ENCODE assay signal across 10 mouse cellular contexts in genomic region chr4:118273545-118273944, GRCm38 (mm10). TPM values are rescaled to one million over a fixed set of nuclear protein-coding genes. Genes with fewer than 3 reads are reported as not detected.
A peak's percentile ranks its signal among the peaks of the same experiment; 100 is the strongest.
DNase-seq lines count a peak whose midpoint lies in the region; ATAC-seq and TF ChIP-seq lines count a peak whose summit lies in the region.
"Had no signal": no experiment of that assay in that cellular context is flagged by ENCODE, and none has a peak within 500 bp of the region (broad histone marks: within the 10 kb centered on the region; RNA-seq: fewer than 3 reads in every experiment).

No protein-coding gene starts in this region.

- peak; percentile 79 for DNase-seq in midbrain, embryonic 11.5 days (ENCODE audit: low spot score, missing footprints)
- DNase-seq in liver, embryonic 11.5 days (ENCODE audit: low spot score), result no peak
- no peak for DNase-seq in ovary, postnatal 10 days (ENCODE audit: low spot score)
- DNase-seq in c-Kit-positive CD71-positive TER-119-positive erythroid progenitor cells, embryonic 14.5 days (ENCODE audit: low spot score), result no peak
- DNase-seq: left cerebral cortex, postnatal 4 days had no signal

- no peaks in the 10 kb centered on the region for H3K9me3 ChIP-seq in midbrain, embryonic 11.5 days (ENCODE audit: control insufficient read depth, low read length)
- H3K9me3 ChIP-seq in midbrain, embryonic 15.5 days, result no peaks in the 10 kb centered on the region
- no peaks in the 10 kb centered on the region for H3K9me3 ChIP-seq in intestine, postnatal 0 days (ENCODE audit: control insufficient read depth)
- no peaks in the 10 kb centered on the region; the same call in 1 of the 2 replicates for H3K9me3 ChIP-seq in liver, embryonic 11.5 days (ENCODE audit: control insufficient read depth, low read length)
- H3K9me3 ChIP-seq in stomach, embryonic 14.5 days (ENCODE audit: control insufficient read depth, low read depth, low read length), result no peaks in the 10 kb centered on the region

- no peak overlapping the region for H3K4me2 ChIP-seq in midbrain, embryonic 11.5 days
- no peak overlapping the region for H3K4me2 ChIP-seq in midbrain, embryonic 15.5 days
- H3K4me2 ChIP-seq in intestine, postnatal 0 days (replicated peaks; ENCODE audit: low read depth), result peak overlapping the region; percentile 17; the same call in 1 of the 2 replicates
- H3K4me2 ChIP-seq in liver, embryonic 11.5 days, result no peak overlapping the region
- no peak overlapping the region for H3K4me2 ChIP-seq in stomach, embryonic 14.5 days (replicated peaks; ENCODE audit: low read depth, low read length)

- no peak overlapping the region for H3K9ac ChIP-seq in midbrain, embryonic 11.5 days (ENCODE audit: low read length)
- no peak overlapping the region for H3K9ac ChIP-seq in midbrain, embryonic 15.5 days
- H3K9ac ChIP-seq in intestine, postnatal 0 days (ENCODE audit: low read depth, low read length), result 0 out of 2 replicates have a peak overlapping the region, but pooled peaks have one; percentile 37
- H3K9ac ChIP-seq in liver, embryonic 11.5 days (ENCODE audit: low read depth, low read length), result no peak overlapping the region
- no peak overlapping the region for H3K9ac ChIP-seq in stomach, embryonic 14.5 days (replicated peaks; ENCODE audit: low read depth, low read length)

- peak overlapping the region; percentile 98; the same call in 1 of the 2 replicates for H3K27ac ChIP-seq in midbrain, embryonic 11.5 days (ENCODE audit: low read depth, low read length)
- H3K27ac ChIP-seq in midbrain, embryonic 15.5 days, result no peak overlapping the region
- peak overlapping the region; percentile 87 for H3K27ac ChIP-seq in intestine, postnatal 0 days (ENCODE audit: low read depth, low read length)
- H3K27ac ChIP-seq in liver, embryonic 11.5 days (ENCODE audit: low read depth, low read length), result 0 out of 2 replicates have a peak overlapping the region, but pooled peaks have one; percentile 1
- peak overlapping the region; percentile 97 for H3K27ac ChIP-seq in stomach, embryonic 14.5 days (ENCODE audit: low read length)

- H3K4me3 ChIP-seq in midbrain, embryonic 11.5 days (ENCODE audit: low read depth, low read length), result no peak overlapping the region
- H3K4me3 ChIP-seq in midbrain, embryonic 15.5 days, result no peak overlapping the region
- no peak overlapping the region for H3K4me3 ChIP-seq in intestine, postnatal 0 days (ENCODE audit: low read depth, low read length)
- H3K4me3 ChIP-seq in liver, embryonic 11.5 days (ENCODE audit: low read depth, low read length), result no peak overlapping the region
- H3K4me3 ChIP-seq in stomach, embryonic 14.5 days (ENCODE audit: low read depth, low read length), result no peak overlapping the region

- H3K27me3 ChIP-seq in midbrain, embryonic 11.5 days (ENCODE audit: control insufficient read depth, insufficient read depth, low read length), result no peaks in the 10 kb centered on the region
- no peaks in the 10 kb centered on the region for H3K27me3 ChIP-seq in midbrain, embryonic 15.5 days (replicated peaks)
- no peaks in the 10 kb centered on the region for H3K27me3 ChIP-seq in intestine, postnatal 0 days (replicated peaks; ENCODE audit: control insufficient read depth, insufficient read depth, low read length)
- H3K27me3 ChIP-seq in liver, embryonic 11.5 days (replicated peaks; ENCODE audit: control insufficient read depth, insufficient read depth, low read length), result no peaks in the 10 kb centered on the region
- no peaks in the 10 kb centered on the region for H3K27me3 ChIP-seq in stomach, embryonic 14.5 days (ENCODE audit: control insufficient read depth, insufficient read depth, low read length)

- peaks cover 15% of the 10 kb centered on the region for H3K36me3 ChIP-seq in midbrain, embryonic 11.5 days (ENCODE audit: control insufficient read depth, insufficient read depth, low read length)
- peaks cover 4% of the 10 kb centered on the region; the same call in 1 of the 2 replicates for H3K36me3 ChIP-seq in midbrain, embryonic 15.5 days (replicated peaks)
- peaks cover 40% of the 10 kb centered on the region for H3K36me3 ChIP-seq in intestine, postnatal 0 days (ENCODE audit: control insufficient read depth, insufficient read depth)
- peaks cover 12% of the 10 kb centered on the region for H3K36me3 ChIP-seq in liver, embryonic 11.5 days (ENCODE audit: control insufficient read depth, insufficient read depth, low read length)
- peaks cover 34% of the 10 kb centered on the region; the same call in 1 of the 2 replicates for H3K36me3 ChIP-seq in stomach, embryonic 14.5 days (ENCODE audit: control insufficient read depth, insufficient read depth, low read length)
- H3K36me3 ChIP-seq: G1E had no signal

- H3K4me1 ChIP-seq in midbrain, embryonic 11.5 days (ENCODE audit: control insufficient read depth, insufficient read depth, low read length), result peaks cover 60% of the 10 kb centered on the region
- peaks cover 65% of the 10 kb centered on the region for H3K4me1 ChIP-seq in midbrain, embryonic 15.5 days
- H3K4me1 ChIP-seq in intestine, postnatal 0 days (replicated peaks; ENCODE audit: control insufficient read depth, insufficient read depth, low read length), result peaks cover 34% of the 10 kb centered on the region
- peaks cover 44% of the 10 kb centered on the region for H3K4me1 ChIP-seq in liver, embryonic 11.5 days (replicated peaks; ENCODE audit: control insufficient read depth, insufficient read depth, low read length)
- peaks cover 48% of the 10 kb centered on the region for H3K4me1 ChIP-seq in stomach, embryonic 14.5 days (ENCODE audit: control insufficient read depth, insufficient read depth, low read length)

- ATAC-seq in midbrain, embryonic 11.5 days (ENCODE audit: low FRiP score), result no peak
- ATAC-seq in midbrain, embryonic 15.5 days (replicated peaks), result no peak
- peak; percentile 71 for ATAC-seq in intestine, postnatal 0 days
- peak; percentile 48 for ATAC-seq in liver, embryonic 11.5 days (replicated peaks; ENCODE audit: low FRiP score)
- no peak for ATAC-seq in stomach, embryonic 14.5 days (ENCODE audit: insufficient number of reproducible peaks, insufficient read depth, low FRiP score, low read depth)
- no peak for ATAC-seq in erythroblast, adult 5-6 weeks (replicated peaks; ENCODE audit: low FRiP score, poor library complexity, severe bottlenecking)

- peak; percentile 42 for TF ChIP-seq CTCF in intestine, postnatal 0 days (IDR thresholded peaks at IDR 0.05; ENCODE audit: low read depth)

- 43% methylated on average over 5 of the region's 5 CpGs for WGBS in midbrain, embryonic 11.5 days
- 48% methylated on average over 5 of the region's 5 CpGs for WGBS in midbrain, embryonic 15.5 days
- WGBS in intestine, postnatal 0 days, result 27% methylated on average over 5 of the region's 5 CpGs
- WGBS in liver, embryonic 11.5 days, result 61% methylated on average over 5 of the region's 5 CpGs
- 55% methylated on average over 5 of the region's 5 CpGs for WGBS in stomach, embryonic 14.5 days

RNA-seq across cellular contexts. Expression of gene Ptprf, which starts 17.7 kb away (rescaled TPM):
- 60.1 and 63.5 TPM in 2 replicates for polyA plus RNA-seq in midbrain, embryonic 11.5 days (2014; fragmentation: Nextera tagmentation; extraction: Ambion mirVana)
- 93.9 and 94.2 TPM in 2 replicates for polyA plus RNA-seq in midbrain, embryonic 15.5 days (2015; fragmentation: Nextera tagmentation; extraction: Ambion mirVana)
- polyA plus RNA-seq in intestine, postnatal 0 days (2015; fragmentation: Nextera tagmentation; extraction: Ambion mirVana), result 32.8 and 37.9 TPM in 2 replicates
- 29.1 and 29.2 TPM in 2 replicates for polyA plus RNA-seq in liver, embryonic 11.5 days (2014; fragmentation: Nextera tagmentation; extraction: Ambion mirVana)
- polyA plus RNA-seq in stomach, embryonic 14.5 days (2014; fragmentation: Nextera tagmentation; extraction: Ambion mirVana), result 79.8 and 84.0 TPM in 2 replicates
- total RNA-seq in erythroblast, adult 5-6 weeks (2015; ENCODE audit: low replicate concordance), result not detected in 2 replicates
- total RNA-seq in erythroblast, adult 5-6 weeks (2017; ENCODE audit: low replicate concordance), result not detected in 2 replicates
- polyA plus RNA-seq: G1E had no signal

Comparison
In these comparisons a context has a peak if more than half of its experiments do, and no peak if none do; other contexts are left out.
1. ATAC-seq: peak in intestine, postnatal 0 days (single experiment) and liver, embryonic 11.5 days (single experiment); none in midbrain, embryonic 11.5 days (single experiment), midbrain, embryonic 15.5 days (single experiment), stomach, embryonic 14.5 days (single experiment) and erythroblast, adult 5-6 weeks (single experiment).